Mouse (Mus musculus): ENCODE measurements around the gene Pde1c.
A peak's percentile ranks its signal among the peaks of the same experiment; 100 is the strongest.
"Not testable (repeated sequence)": the region's sequence is repeated elsewhere in the genome, so short reads cannot be mapped to it uniquely, and the experiment has no call there.

Gene Pde1c

DNA sequence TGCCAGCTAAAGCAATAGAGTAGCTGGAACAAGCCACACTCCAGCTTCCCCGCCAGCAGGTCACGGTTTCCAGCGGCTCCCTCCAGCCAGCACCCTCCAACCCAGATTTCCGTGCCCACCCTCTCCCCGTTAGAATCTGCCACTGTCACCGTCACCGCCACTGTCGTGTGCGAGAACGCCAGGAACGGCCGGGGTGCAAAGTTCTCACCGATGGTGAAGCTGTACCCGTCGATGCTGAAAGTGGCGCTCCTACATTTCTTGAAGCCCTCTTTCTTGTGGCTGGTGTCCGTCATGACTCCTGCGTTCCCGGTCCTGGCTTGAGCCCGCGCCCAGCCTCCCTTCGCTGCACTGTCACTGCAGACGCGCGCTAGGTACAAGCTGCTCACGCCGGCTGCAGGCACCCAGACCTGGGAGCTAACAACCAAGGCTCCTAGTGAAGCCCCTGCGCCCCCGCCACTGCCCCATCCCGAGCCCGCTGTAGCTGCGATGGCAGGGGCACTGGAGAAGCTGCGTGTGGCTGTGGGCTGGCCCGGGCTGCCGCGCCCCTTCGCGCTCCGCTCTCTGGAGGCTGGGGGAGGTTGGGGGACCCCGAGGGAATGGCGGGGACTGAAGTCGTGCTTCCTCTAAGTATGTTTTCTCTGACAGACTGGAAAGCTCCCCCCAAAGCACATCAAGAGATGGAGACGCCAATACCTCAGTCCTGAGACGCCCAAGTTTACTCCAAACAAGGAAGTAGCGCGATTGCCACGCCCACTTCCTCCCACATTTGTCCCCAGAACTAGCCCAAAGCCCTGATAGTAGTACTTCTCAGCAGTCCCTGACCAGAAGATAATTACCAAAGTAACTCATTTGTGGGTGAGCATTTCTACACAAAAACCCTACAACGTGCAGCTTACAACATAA is at the start of gene Pde1c:
Gene Pde1c (minus strand): TSS at position 634 of the 903 bp plus-strand sequence.
- peak; percentile 33 for DNase-seq (ENCODE audit: low read depth, low spot score)

DNA sequence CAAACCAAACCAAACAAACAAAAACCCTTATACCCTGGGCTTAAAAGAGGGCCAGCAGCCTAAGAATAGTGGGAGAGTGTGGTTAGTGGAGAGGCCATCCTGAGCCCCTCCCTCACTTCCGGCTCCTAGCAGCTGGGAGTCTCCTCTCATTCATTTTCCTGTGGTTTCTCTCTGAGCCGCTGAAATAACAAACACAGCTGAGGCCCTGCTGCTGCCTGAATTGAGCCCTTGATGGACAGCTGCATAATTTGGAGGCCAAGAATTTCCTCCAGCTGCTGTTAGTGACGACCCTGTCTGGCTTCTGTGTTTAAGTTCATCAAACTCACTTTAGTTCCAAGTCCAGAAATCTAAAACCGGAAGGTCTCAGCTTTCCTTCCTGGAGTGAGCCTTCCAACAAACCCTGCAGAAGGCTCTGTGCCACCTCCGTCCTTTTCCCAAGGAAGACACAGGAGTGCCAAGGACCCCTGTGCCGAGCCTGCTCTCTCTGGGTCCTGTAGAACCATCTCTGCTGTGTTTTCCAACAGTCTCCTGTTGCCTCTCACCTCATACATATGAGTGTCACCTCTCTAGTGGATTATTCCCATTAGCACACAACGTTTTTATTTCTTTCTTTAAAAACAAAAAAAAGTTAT is 48.2 kb upstream of the Pde1c start:
- DNase-seq (ENCODE audit: low read depth, low spot score) = no peak

DNA sequence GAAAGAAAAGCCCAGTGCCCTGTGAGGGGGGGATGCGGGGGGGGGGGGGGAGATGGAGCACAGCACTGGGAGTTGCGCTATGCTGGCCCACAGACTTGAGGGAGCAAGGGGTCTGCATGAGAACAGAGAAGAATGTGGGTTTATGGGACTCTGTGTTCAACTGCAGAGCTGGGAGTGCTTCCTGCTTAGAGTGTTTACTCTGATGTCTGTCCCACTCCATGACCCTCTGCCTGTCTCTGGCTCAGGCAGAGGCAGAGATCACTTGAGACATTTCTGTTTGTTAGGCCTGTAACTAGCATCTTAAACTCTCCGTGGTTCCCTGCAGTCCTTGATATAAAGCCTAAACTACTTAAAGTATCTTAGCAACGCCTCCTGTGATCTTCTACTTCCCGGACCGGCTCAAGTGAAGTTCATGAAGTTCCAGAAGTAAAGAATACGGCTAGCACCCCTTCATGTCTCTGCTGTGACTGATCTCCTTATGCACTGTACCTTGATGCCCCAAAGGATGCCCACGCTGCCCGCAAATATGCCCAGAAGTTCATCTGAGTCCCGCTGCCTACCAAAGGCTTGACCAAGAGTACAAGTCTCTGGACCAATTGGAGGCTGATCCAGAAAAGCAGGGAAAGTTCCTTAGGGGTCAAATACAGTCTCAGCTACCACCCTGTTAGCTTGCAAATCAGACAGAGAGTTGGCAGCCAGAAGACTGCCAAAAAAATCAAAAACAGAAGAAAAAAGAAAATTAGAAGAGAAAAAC is 47.5 kb upstream of the Pde1c start:
- no peak for DNase-seq (ENCODE audit: low read depth, low spot score)

DNA sequence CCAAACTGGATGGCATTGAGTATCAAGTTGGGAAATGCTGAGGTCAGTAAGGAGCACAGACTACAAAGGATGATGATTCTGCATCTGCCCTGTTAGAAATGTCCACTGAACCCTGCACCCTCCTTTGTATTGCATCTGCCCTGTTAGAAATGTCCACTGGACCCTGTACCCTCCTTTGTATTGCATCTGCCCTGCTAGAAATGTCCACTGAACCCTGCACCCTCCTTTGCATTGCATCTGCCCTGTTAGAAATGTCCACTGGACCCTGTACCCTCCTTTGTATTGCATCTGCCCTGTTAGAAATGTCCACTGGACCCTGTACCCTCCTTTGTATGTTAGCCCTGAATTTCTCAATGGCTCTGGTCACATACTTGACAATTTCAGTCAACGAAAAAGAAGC is 40.6 kb upstream of the Pde1c start:
- not testable (repeated sequence) for DNase-seq (ENCODE audit: low read depth, low spot score)

DNA sequence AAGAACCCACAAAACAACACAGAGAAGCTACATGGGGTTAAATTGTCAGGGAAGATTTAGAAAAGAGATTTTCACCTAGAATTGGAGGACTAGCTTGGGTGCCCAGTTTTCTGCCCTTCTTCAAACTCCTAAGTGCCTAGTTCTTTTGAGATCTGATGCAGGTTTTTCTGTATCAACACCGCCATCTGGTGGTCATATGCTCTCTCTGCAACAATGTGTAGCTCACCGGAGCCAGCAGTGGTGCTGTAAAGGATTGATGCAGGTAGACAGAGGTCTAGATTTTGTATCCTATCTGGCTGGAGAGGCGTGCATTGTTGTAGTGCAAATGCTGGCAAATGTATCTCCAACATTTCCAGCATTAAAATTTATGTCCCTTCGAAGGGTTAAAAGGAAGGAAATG is 39.4 kb upstream of the Pde1c start:
- peak; percentile 44 for DNase-seq (ENCODE audit: low read depth, low spot score)

DNA sequence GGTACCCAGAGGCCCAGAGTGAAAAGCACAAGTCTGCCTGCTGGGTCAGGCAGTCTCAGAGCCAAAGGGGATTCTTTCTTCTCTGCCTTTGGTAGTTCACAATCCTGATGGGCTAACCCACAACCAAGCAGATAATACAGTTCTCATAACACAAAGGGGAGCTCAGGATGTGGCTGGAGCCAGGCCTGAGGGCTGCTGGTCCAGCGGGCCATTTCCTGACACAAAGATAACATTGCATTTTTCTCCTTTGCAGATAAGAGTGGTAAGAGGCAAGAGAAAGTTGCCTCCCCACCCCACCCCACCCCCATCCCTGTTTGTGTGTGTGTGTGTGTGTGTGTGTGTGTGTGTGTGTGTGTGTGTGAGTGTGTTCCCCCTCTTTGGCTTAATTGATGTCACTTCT is 10.7 kb upstream of the Pde1c start:
- no peak for DNase-seq (ENCODE audit: low read depth, low spot score)

DNA sequence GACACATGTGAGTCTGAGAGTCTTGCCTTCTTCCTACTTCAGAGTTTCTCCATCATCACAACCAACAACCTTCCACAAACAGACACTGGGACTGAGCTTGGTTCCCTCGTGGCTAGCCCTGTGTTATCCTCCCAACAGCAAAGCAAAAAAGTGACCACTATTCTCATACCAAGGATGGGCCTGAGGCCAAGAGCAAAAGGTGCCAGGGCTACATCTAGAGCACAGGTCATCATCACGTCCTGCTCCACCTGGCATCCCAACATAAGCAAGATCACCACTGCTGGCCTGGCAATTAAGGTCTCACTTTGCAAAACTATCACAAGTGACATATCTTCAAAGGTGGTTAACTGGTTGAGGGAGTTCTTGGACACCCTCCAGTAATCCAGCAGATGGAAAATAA is 8.0 kb downstream of the Pde1c start:
- DNase-seq (ENCODE audit: low read depth, low spot score) = no peak

DNA sequence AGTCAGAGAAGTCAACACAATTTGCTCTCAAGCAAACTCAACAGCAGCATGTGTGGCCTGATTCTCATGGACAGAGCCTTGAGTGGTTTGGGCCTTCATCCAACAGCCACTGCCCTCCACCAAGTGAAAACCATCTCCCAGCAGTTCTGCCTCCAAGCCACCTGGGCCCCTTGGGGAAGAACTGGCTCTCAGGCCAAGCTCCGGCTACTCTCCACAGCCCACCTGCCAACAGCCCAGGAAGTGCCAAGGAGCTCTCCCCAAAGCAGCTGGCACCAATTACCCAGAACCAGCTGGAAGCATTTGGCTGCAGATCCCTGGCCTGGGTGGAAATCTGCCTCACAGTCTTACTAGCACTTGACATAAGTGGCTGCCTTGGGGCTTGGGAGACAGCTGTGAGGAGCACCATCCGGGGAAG is 8.4 kb downstream of the Pde1c start:
- no peak for DNase-seq (ENCODE audit: low read depth, low spot score)

DNA sequence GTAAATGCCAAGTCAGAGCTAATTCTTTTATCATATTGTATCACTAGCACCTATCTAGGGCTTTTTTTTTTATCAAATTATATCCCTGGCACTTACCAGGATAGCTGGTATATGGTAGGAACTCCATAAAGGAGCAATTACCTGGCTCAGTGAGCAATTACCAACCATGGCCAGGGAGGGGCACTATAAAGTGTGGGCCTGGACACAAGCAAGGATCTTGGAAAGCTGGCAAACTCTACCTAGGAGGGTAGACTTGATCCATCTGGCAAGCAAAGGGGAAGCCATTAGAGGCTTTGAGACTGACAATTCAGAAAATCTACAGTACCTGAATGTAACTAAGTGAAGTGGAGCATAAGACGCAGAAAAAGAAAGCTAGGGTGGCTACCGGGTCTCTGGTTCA is 10.2 kb downstream of the Pde1c start:
- no peak for DNase-seq (ENCODE audit: low read depth, low spot score)

DNA sequence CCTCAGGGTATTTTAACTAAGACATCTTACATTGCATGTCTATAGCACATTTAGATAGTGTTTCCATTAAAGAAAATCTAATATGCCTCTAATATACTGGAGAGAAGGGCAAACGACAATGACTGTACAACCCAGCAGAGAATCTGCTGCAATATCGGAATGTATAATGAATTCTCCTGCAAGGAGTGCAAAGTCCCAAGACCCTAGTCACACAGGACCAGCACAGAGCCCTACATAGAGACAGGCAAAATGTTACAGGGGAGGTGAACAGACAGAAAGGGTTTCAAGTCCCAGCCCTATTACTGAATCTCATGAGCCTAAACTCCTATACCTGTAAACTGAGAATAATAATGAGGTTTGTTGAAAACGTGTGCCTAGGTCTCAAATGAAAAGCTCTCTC is 13.1 kb downstream of the Pde1c start:
- no peak for DNase-seq (ENCODE audit: low read depth, low spot score)

DNA sequence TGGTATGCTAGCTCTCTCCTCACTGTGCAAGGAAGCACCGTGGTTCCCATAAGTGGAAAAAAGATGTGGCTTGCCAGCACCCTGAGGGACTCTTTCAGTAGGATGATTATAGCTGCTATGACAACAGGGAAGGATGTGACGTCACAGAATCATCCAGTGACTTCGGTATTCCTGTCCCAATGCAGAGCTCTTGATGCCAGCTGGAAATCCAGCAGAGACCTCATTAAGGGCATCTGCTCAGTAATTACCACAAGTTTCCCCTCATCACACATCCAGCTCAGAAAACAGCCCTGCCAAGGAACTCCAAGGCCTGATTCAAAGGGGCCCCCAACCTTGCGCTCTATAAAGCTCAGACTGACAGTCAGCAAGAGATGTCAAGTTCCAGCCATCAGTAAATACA is 13.5 kb downstream of the Pde1c start:
- DNase-seq (ENCODE audit: low read depth, low spot score) = no peak

DNA sequence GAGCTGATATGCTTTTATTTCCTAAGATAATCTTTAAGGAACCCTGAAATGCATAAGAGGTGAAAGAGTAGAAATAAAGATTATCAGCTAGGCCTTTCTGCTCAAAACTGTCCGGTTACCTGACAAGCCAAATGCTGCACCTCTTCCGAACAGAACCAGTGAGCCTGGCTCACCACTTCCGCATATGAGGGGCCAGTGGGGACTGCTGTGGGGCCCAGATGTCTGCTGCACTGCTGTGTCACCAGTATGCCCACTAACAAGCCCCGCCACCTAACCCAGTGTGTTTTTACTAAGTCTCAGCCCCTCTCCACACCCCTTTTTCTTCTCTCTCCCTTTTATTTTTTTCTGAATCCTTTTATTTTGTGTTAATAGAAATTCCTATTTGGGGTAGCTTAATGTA is 17.9 kb downstream of the Pde1c start:
- DNase-seq (ENCODE audit: low read depth, low spot score) = no peak

DNA sequence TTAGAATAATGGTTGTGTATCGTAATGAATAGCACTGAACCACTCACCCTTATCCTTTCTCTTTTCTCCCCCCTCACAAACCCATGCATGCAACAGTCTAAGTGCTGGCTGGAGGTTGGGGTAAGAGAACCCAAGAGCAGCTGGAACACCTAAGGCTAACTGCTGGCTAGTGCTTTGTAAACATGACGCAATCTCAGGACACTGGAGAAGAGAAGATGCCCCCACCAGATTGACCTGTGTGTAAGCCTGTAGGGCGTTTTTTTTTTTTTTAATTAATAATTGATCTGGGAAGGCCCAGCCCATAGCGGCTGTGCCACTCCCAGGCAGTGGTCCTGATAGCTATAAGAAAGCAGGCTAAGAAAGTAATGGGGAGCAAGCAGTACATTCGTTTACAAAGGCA is 28.7 kb downstream of the Pde1c start:
- no peak for DNase-seq (ENCODE audit: low read depth, low spot score)

DNA sequence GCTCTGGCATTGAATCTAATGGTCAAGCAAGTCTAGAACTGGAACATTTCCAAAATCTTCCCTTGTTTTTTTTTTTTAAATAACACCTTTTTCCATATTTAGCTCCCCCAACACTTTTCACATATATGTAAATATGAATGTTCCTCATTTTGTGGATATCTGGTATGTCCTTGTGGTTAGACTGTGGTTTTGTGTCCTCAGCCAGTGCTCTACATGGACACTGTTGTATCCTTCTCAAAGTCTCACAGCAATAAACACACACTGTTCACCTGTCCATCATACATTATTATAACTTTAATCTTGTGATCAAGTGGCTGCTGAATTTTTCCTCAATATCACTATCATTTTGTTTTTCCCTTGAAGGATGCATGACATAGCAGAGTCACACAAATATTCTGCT is 34.2 kb downstream of the Pde1c start:
- DNase-seq (ENCODE audit: low read depth, low spot score) = no peak

DNA sequence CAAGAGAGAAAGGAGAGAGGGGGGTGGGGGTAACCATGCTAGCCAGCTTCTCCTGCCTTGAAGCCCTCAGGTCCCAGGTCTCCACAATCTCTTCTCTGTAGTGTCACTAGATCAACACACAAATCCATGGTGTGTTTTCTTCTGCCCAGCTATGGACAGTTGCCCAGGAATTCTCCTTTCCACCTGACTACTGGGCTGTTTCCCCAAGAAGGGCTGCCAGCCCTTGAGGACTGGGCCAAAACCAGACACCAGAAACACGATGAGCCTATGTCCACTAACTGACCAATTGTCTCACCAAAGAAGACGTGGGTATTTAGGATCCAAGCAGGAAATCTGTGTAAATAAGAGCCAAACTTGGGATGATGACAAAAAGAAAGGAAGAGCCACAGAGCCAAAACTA is 36.6 kb downstream of the Pde1c start:
- no peak for DNase-seq (ENCODE audit: low read depth, low spot score)

DNA sequence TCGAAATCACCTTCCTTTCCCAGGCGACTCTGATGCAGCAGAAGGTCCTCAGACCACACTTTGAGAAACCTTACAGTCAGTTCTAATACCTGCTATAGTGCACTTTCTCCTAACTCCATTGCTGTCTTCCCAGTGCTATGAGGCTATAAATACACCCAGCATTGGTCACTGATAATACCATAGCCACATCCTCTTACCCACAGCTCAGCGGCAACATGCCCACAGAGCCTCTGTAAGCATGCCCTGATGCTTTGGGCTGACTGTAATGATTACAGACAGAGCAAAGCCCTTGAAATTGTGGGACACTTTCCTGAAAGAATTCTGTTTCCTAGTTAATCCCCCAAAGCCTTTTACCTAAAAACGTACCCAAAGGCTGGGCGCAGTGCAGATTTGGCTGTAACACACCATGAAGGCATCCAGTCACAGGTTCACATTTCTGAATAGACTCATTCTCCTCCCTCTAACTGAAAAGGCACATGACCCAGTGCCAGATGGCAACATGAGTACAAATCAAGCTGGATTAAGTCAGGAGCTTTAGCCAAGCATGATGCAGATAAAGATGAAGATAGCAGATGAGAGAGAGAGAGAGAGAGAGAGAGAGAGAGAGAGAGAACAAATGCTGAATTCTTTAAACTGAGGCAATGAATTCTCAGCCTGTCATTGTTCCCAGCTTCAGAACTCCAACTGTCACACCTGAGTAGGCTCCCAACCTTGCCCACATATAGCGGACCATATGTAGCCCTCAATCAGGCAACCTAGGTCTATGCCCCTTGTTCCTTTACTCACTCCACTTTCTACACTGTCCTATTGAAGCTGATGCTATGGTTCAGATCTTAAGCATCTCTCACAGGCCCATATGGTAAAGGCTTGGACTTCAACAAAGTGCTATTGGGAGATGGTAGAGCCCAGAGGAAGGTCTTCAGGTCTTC is 44.7 kb downstream of the Pde1c start:
- no peak for DNase-seq (ENCODE audit: low read depth, low spot score)

DNA sequence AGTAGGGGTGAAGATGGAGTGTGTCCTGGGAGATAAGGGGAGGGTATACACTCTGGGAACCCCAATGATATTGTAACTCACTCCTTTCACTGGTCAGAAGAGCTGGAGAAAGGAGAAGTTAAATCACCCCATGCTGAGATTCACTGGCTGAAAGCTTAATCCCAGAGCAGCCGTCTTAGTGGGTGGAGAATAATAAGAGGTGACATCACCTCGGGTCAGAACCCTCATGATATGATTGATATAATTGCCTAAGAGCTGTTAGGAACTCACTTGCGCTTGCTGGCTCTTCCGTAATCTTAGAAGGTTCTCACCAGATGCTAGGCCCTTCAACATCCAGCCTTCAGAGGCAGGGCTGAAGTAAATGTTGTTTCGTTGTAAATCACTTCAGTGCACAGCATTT is 79.7 kb downstream of the Pde1c start:
- DNase-seq (ENCODE audit: low read depth, low spot score) = no peak

DNA sequence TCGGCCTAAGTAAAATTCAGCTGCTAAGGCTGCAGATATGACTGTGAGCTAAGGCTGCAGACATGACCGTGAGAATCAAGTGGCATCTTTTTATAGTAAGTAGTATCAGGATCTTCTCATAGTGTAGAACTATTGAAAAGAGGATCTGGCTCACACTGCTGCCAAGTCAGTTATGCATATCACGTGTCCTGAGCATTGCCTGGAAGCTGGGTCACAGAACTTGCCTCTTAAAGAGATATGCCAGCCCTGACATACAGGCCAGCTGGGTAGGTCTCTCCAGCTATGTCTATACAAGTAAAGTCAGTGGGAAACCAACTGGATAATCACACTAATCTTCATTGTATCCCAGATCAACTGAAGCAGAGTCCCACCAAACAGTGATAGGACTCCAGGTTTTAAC is 83.8 kb downstream of the Pde1c start:
- no peak for DNase-seq (ENCODE audit: low read depth, low spot score)

DNA sequence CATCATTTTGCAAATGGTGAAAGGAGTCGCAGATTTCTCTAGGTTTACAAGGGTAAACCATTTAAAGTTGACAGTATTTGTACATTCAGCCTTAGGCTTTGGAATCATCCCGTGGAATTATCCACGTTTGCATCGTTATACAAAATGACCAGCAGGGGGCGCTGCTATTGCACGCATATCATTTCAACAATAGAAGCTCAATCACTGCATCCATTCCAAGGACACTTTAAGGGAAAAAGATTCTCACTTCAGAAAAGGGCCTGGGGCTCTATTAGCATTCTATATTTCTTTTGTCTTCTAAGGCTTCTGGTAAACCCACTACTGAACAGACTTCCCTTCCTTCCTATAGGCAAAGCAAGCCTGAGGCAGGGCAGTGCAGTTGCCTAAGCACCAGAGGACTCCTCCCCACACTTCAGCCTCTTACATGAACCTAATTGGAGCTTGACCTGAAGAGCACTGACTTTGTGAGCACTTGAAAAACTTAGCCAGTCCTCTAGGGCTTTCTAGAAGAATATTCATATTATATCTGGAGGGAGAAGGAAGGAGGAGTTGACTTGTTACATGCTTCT is 87.9 kb downstream of the Pde1c start:
- DNase-seq (ENCODE audit: low read depth, low spot score) = peak; percentile 12

DNA sequence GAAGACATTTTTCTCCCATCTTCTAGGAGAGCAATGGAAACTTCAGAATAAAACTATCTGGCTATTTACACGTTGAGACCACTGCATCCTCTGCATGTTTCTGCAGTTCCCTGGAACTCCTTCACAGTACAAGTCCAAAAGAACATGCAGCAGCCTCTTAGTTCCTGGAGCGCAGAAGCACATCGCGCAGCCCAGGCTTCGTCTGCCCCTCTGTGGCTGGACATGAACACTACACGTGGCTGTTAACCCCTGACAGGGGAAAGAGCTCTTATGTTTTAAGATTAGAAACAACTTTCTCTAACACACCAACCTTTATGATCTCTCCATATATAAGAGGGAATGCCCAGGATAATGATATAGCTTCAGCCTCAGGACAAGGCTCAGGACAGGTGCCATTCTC is 92.3 kb downstream of the Pde1c start:
- DNase-seq (ENCODE audit: low read depth, low spot score) = no peak

DNA sequence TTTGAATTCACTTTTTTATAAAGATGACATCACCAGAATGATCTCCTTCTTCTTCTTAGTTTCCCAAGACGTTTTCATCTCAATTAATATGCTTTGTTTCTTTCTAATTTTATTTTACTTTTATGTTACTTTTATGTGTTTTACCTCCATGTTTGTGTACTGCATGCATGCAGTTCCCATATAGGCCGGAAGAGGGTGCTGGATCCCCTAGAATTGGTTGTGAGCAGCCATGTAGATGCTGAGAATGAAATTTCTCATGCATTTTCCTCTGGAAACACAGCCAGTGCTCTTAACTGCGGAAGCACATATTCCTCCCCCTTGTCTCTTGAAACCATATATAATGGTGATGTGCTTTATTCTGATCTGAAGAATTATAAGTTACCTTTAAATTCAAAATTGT is 110.8 kb downstream of the Pde1c start:
- DNase-seq (ENCODE audit: low read depth, low spot score) = no peak
